Mouse (Mus musculus): ENCODE data around the gene Abcc3.

The Abcc3 gene

GRCm38 (mm10) chr11:94355521-94356217, 37.1 kb downstream of the Abcc3 start:
- in situ Hi-C loops (cut with MboI, MseI): loop anchor here (10.0 kb wide), 1 partner anchor 399 kb away; no protein-coding TSS in a partner anchor

GRCm38 (mm10) chr11:94351094-94351493, 41.7 kb downstream of the Abcc3 start:
- in situ Hi-C loops (cut with MboI, MseI): loop anchor here (10.0 kb wide), 1 partner anchor 404 kb away; no protein-coding TSS in a partner anchor

GRCm38 (mm10) chr11:94350337-94350736, 42.5 kb downstream of the Abcc3 start:
- in situ Hi-C loops (cut with MboI, MseI): loop anchor here (10.0 kb wide), 1 partner anchor 404 kb away; no protein-coding TSS in a partner anchor

- in situ Hi-C loops (cut with MboI, MseI): loop anchor here (5.0 to 10.0 kb wide), 3 partner anchors 37 to 405 kb away; no protein-coding TSS in a partner anchor
Observed at GRCm38 (mm10) chr11:94349839-94350238, 43.0 kb downstream of the Abcc3 start.

GRCm38 (mm10) chr11:94347063-94347575, 45.7 kb downstream of the Abcc3 start:
- in situ Hi-C loops (cut with MboI, MseI): loop anchor here (5.0 kb wide), 2 partner anchors 40 to 145 kb away; no protein-coding TSS in a partner anchor

GRCm38 (mm10) chr11:94346611-94347010, 46.2 kb downstream of the Abcc3 start:
- in situ Hi-C loops (cut with MboI, MseI): loop anchor here (5.0 kb wide), 2 partner anchors 41 to 146 kb away; no protein-coding TSS in a partner anchor

- in situ Hi-C loops (cut with MboI, MseI): loop anchor here (5.0 kb wide), 2 partner anchors 41 to 146 kb away; no protein-coding TSS in a partner anchor
Observed at GRCm38 (mm10) chr11:94345926-94346325, 46.9 kb downstream of the Abcc3 start.

GRCm38 (mm10) chr11:94344470-94344869, 48.3 kb downstream of the Abcc3 start:
- in situ Hi-C loops (cut with MboI, MseI): no loop called here

- in situ Hi-C loops (cut with MboI, MseI): no loop called here
Observed at GRCm38 (mm10) chr11:94343955-94344358, 48.8 kb downstream of the Abcc3 start.

- in situ Hi-C loops (cut with MboI, MseI): no loop called here
Observed at GRCm38 (mm10) chr11:94342114-94342905, 50.5 kb downstream of the Abcc3 start.

GRCm38 (mm10) chr11:94340948-94341933, 51.6 kb downstream of the Abcc3 start:
- in situ Hi-C loops (cut with MboI, MseI): no loop called here

- in situ Hi-C loops (cut with MboI, MseI): no loop called here
Observed at GRCm38 (mm10) chr11:94339732-94340585, 52.8 kb downstream of the Abcc3 start.

- in situ Hi-C loops (cut with MboI, MseI): no loop called here
Observed at GRCm38 (mm10) chr11:94338347-94338746, 54.5 kb downstream of the Abcc3 start.

GRCm38 (mm10) chr11:94336551-94336950, 56.2 kb downstream of the Abcc3 start:
- in situ Hi-C loops (cut with MboI, MseI): no loop called here

GRCm38 (mm10) chr11:94334386-94334968, 58.3 kb downstream of the Abcc3 start:
- in situ Hi-C loops (cut with MboI, MseI): no loop called here

GRCm38 (mm10) chr11:94332726-94333125, 60.1 kb downstream of the Abcc3 start:
- in situ Hi-C loops (cut with MboI, MseI): no loop called here

- in situ Hi-C loops (cut with MboI, MseI): no loop called here
Observed at GRCm38 (mm10) chr11:94330211-94330610, 62.6 kb downstream of the Abcc3 start.

GRCm38 (mm10) chr11:94329270-94329891, 63.4 kb downstream of the Abcc3 start:
- in situ Hi-C loops (cut with MboI, MseI): no loop called here

GRCm38 (mm10) chr11:94328644-94329025, 64.2 kb downstream of the Abcc3 start:
- in situ Hi-C loops (cut with MboI, MseI): no loop called here
